Mouse (Mus musculus): ENCODE results near the gene Mrps27. TPM values are rescaled to one million over a fixed set of nuclear protein-coding genes. Genes with fewer than 3 reads are reported as not detected.
A peak's percentile ranks its signal among the peaks of the same experiment; 100 is the strongest.

The Mrps27 gene
- polyA plus RNA-seq, 1 experiment from 2014 or later: 64.1 TPM

GRCm38 (mm10) chr13:99412477-99413080 lies 68.0 kb downstream of the Mrps27 start:
- Histone ChIP-seq H3K9me3 (ENCODE audit: control insufficient read depth, low read length) (no peaks in the 10 kb centered on the region), H3K9ac (ENCODE audit: low read length) (no peak overlapping the region), H3K27me3 (ENCODE audit: control insufficient read depth, insufficient read depth, low read length) (no peaks in the 10 kb centered on the region), H3K4me2 (no peak overlapping the region), H3K4me3 (ENCODE audit: low read depth, low read length) (no peak overlapping the region), H3K36me3 (ENCODE audit: control insufficient read depth, insufficient read depth, low read length) (peaks cover 8% of the 10 kb centered on the region; the same call in 1 of the 2 replicates), H3K4me1 (ENCODE audit: control insufficient read depth, insufficient read depth, low read length) (peaks cover 18% of the 10 kb centered on the region), H3K27ac (ENCODE audit: low read depth, low read length) (peak overlapping the region; percentile 59)
- ATAC-seq (ENCODE audit: low FRiP score): no peak
- DNase-seq (ENCODE audit: low spot score, missing footprints): peak; percentile 73
- WGBS: 58% methylated on average over 11 of the region's 11 CpGs

- H3K4me3 ChIP-seq (ENCODE audit: low read depth, low read length): no peak overlapping the region
- ATAC-seq (ENCODE audit: low FRiP score): peak; percentile 55; the same call in 1 of the 2 replicates
- WGBS: 41% methylated on average over 13 of the region's 13 CpGs
- H3K36me3 ChIP-seq (ENCODE audit: control insufficient read depth, insufficient read depth, low read length): peaks cover 8% of the 10 kb centered on the region; the same call in 1 of the 2 replicates
- H3K27me3 ChIP-seq (ENCODE audit: control insufficient read depth, insufficient read depth, low read length): no peaks in the 10 kb centered on the region
- H3K9me3 ChIP-seq (ENCODE audit: control insufficient read depth, low read length): no peaks in the 10 kb centered on the region
- peak overlapping the region; percentile 56 for H3K27ac ChIP-seq (ENCODE audit: low read depth, low read length)
- peak; percentile 92 for DNase-seq (ENCODE audit: low spot score, missing footprints)
- 0 out of 2 replicates have a peak overlapping the region, but pooled peaks have one; percentile 24 for H3K9ac ChIP-seq (ENCODE audit: low read length)
- H3K4me2 ChIP-seq: no peak overlapping the region
- peaks cover 18% of the 10 kb centered on the region for H3K4me1 ChIP-seq (ENCODE audit: control insufficient read depth, insufficient read depth, low read length)
Measured at GRCm38 (mm10) chr13:99413481-99414351, 69.1 kb downstream of the Mrps27 start.

GRCm38 (mm10) chr13:99414352-99414742 lies 69.8 kb downstream of the Mrps27 start:
- peaks cover 18% of the 10 kb centered on the region for H3K4me1 ChIP-seq (ENCODE audit: control insufficient read depth, insufficient read depth, low read length)
- no peak overlapping the region for H3K4me3 ChIP-seq (ENCODE audit: low read depth, low read length)
- peaks cover 8% of the 10 kb centered on the region; the same call in 1 of the 2 replicates for H3K36me3 ChIP-seq (ENCODE audit: control insufficient read depth, insufficient read depth, low read length)
- H3K4me2 ChIP-seq: no peak overlapping the region
- 40% methylated on average over 10 of the region's 10 CpGs for WGBS
- 0 out of 2 replicates have a peak overlapping the region, but pooled peaks have one; percentile 24 for H3K9ac ChIP-seq (ENCODE audit: low read length)
- ATAC-seq (ENCODE audit: low FRiP score): peak; percentile 38
- H3K27me3 ChIP-seq (ENCODE audit: control insufficient read depth, insufficient read depth, low read length): no peaks in the 10 kb centered on the region
- DNase-seq (ENCODE audit: low spot score, missing footprints): no peak
- H3K9me3 ChIP-seq (ENCODE audit: control insufficient read depth, low read length): no peaks in the 10 kb centered on the region
- H3K27ac ChIP-seq (ENCODE audit: low read depth, low read length): peak overlapping the region; percentile 56

- WGBS: 82% methylated on average over 9 of the region's 9 CpGs
- Histone ChIP-seq H3K4me2 (no peak overlapping the region), H3K27me3 (ENCODE audit: control insufficient read depth, insufficient read depth, low read length) (no peaks in the 10 kb centered on the region), H3K9ac (ENCODE audit: low read length) (no peak overlapping the region), H3K4me3 (ENCODE audit: low read depth, low read length) (no peak overlapping the region), H3K4me1 (ENCODE audit: control insufficient read depth, insufficient read depth, low read length) (peaks cover 18% of the 10 kb centered on the region), H3K9me3 (ENCODE audit: control insufficient read depth, low read length) (no peaks in the 10 kb centered on the region), H3K36me3 (ENCODE audit: control insufficient read depth, insufficient read depth, low read length) (peaks cover 8% of the 10 kb centered on the region), H3K27ac (ENCODE audit: low read depth, low read length) (no peak overlapping the region)
- peak; percentile 80 for DNase-seq (ENCODE audit: low spot score, missing footprints)
- ATAC-seq (ENCODE audit: low FRiP score): no peak
Measured at GRCm38 (mm10) chr13:99416601-99417000, 72.0 kb downstream of the Mrps27 start.

- Histone ChIP-seq H3K27me3 (ENCODE audit: control insufficient read depth, insufficient read depth, low read length) (no peaks in the 10 kb centered on the region), H3K4me2 (no peak overlapping the region), H3K4me3 (ENCODE audit: low read depth, low read length) (no peak overlapping the region), H3K9me3 (ENCODE audit: control insufficient read depth, low read length) (no peaks in the 10 kb centered on the region), H3K9ac (ENCODE audit: low read length) (no peak overlapping the region), H3K4me1 (ENCODE audit: control insufficient read depth, insufficient read depth, low read length) (no peaks in the 10 kb centered on the region), H3K27ac (ENCODE audit: low read depth, low read length) (no peak overlapping the region), H3K36me3 (ENCODE audit: control insufficient read depth, insufficient read depth, low read length) (peaks cover 37% of the 10 kb centered on the region)
- 92% methylated on average over 13 of the region's 13 CpGs for WGBS
- ATAC-seq (ENCODE audit: low FRiP score) (no peak), DNase-seq (ENCODE audit: low spot score, missing footprints) (peak; percentile 70)
Measured at GRCm38 (mm10) chr13:99423581-99423980, 79.0 kb downstream of the Mrps27 start.

- Histone ChIP-seq H3K9ac (ENCODE audit: low read length) (no peak overlapping the region), H3K36me3 (ENCODE audit: control insufficient read depth, insufficient read depth, low read length) (peaks cover 91% of the 10 kb centered on the region), H3K4me1 (ENCODE audit: control insufficient read depth, insufficient read depth, low read length) (no peaks in the 10 kb centered on the region), H3K9me3 (ENCODE audit: control insufficient read depth, low read length) (no peaks in the 10 kb centered on the region), H3K27ac (ENCODE audit: low read depth, low read length) (no peak overlapping the region), H3K4me3 (ENCODE audit: low read depth, low read length) (no peak overlapping the region), H3K4me2 (no peak overlapping the region), H3K27me3 (ENCODE audit: control insufficient read depth, insufficient read depth, low read length) (no peaks in the 10 kb centered on the region)
- no peak for ATAC-seq (ENCODE audit: low FRiP score)
- DNase-seq (ENCODE audit: low spot score, missing footprints): no peak
- WGBS: 95% methylated on average over 29 of the region's 29 CpGs
Measured at GRCm38 (mm10) chr13:99433068-99434008, 88.8 kb downstream of the Mrps27 start.

- DNase-seq (ENCODE audit: low spot score, missing footprints) (no peak), ATAC-seq (ENCODE audit: low FRiP score) (no peak)
- no peak overlapping the region for H3K4me2 ChIP-seq
- no peaks in the 10 kb centered on the region for H3K9me3 ChIP-seq (ENCODE audit: control insufficient read depth, low read length)
- no peak overlapping the region for H3K27ac ChIP-seq (ENCODE audit: low read depth, low read length)
- H3K36me3 ChIP-seq (ENCODE audit: control insufficient read depth, insufficient read depth, low read length): peaks cover 88% of the 10 kb centered on the region
- no peaks in the 10 kb centered on the region for H3K27me3 ChIP-seq (ENCODE audit: control insufficient read depth, insufficient read depth, low read length)
- H3K4me1 ChIP-seq (ENCODE audit: control insufficient read depth, insufficient read depth, low read length): no peaks in the 10 kb centered on the region
- 95% methylated on average over 9 of the region's 9 CpGs for WGBS
- no peak overlapping the region for H3K9ac ChIP-seq (ENCODE audit: low read length)
- H3K4me3 ChIP-seq (ENCODE audit: low read depth, low read length): no peak overlapping the region
Measured at GRCm38 (mm10) chr13:99434494-99434893, 89.9 kb downstream of the Mrps27 start.

- H3K27me3 ChIP-seq (ENCODE audit: control insufficient read depth, insufficient read depth, low read length): no peaks in the 10 kb centered on the region
Measured at GRCm38 (mm10) chr13:99437051-99437450, 92.5 kb downstream of the Mrps27 start.

More at GRCm38 (mm10) chr13:99437051-99437450, 92.5 kb downstream of the Mrps27 start:
- ATAC-seq (ENCODE audit: low FRiP score): no peak
- H3K9ac ChIP-seq (ENCODE audit: low read length): no peak overlapping the region
- no peak overlapping the region for H3K4me2 ChIP-seq
- peaks cover 9% of the 10 kb centered on the region for H3K4me1 ChIP-seq (ENCODE audit: control insufficient read depth, insufficient read depth, low read length)
- DNase-seq (ENCODE audit: low spot score, missing footprints): no peak
- H3K9me3 ChIP-seq (ENCODE audit: control insufficient read depth, low read length): no peaks in the 10 kb centered on the region
- no peak overlapping the region for H3K27ac ChIP-seq (ENCODE audit: low read depth, low read length)
- H3K4me3 ChIP-seq (ENCODE audit: low read depth, low read length): no peak overlapping the region
- H3K36me3 ChIP-seq (ENCODE audit: control insufficient read depth, insufficient read depth, low read length): peaks cover 83% of the 10 kb centered on the region
